23 mouse cellular contexts compared by ENCODE assay signal in the genomic region with DNA sequence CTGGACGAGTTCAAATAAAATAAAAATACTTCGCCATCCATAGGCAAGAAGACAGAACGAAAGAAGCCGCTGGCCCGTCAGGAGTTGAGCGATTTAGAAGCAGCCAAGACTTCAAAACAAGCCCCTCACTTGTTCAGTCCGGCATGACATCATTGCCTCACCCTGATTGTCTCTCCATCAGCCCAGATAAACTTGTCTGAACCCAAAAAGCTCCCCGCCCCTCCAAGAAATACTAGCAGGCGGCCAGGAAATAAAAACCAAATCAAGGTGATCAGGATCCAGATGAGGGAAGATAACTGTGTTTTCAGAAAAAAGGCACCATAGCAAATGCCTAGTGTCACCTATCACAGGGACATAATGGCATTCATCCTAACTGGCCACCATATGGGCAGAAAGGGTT. TPM values are rescaled to one million over a fixed set of nuclear protein-coding genes. Genes with fewer than 3 reads are reported as not detected.
DNase-seq lines count a peak whose midpoint lies in the region; ATAC-seq and TF ChIP-seq lines count a peak whose summit lies in the region.
"Had no signal": no experiment of that assay in that cellular context is flagged by ENCODE, and none has a peak within 500 bp of the region (broad histone marks: within the 10 kb centered on the region; RNA-seq: fewer than 3 reads in every experiment).

No protein-coding gene starts in this region.

- no peak for DNase-seq in heart, embryonic 10.5 days (ENCODE audit: low spot score)
- DNase-seq in heart, postnatal 14 days, result no peak
- no peak for DNase-seq in liver
- DNase-seq in T-cell, adult 2 months (ENCODE audit: low spot score), result no peak
- DNase-seq: cerebellum, postnatal 10 days; forebrain, postnatal 0 days; retina, postnatal 1 day; right cerebral cortex, postnatal 4 days had no signal

- intact Hi-C loops in heart, postnatal 14 days (cut with DNase I), result loop anchor here (5.0 kb wide), 3 partner anchors 44 to 384 kb away; no protein-coding TSS in a partner anchor

- no peak for TF ChIP-seq CTCF in bone marrow, adult 2 months (IDR thresholded peaks at IDR 0.05; ENCODE audit: control insufficient read depth, insufficient read depth, low read length)

- 0 out of 2 replicates have a peak overlapping the region, but pooled peaks have one; percentile 10 for H3K4me2 ChIP-seq in liver, embryonic 15.5 days
- H3K4me2 ChIP-seq: embryonic facial prominence, embryonic 13.5 days; hindbrain, embryonic 15.5 days; kidney, embryonic 15.5 days; limb, embryonic 15.5 days; midbrain, embryonic 11.5 days had no signal

- H3K27ac ChIP-seq in heart, embryonic 10.5 days, result 0 out of 2 replicates have a peak overlapping the region, but pooled peaks have one; percentile 53
- H3K27ac ChIP-seq in liver, embryonic 15.5 days (replicated peaks), result peak overlapping the region; percentile 33; the same call in 1 of the 2 replicates
- H3K27ac ChIP-seq in bone marrow, adult 2 months (ENCODE audit: control insufficient read depth, insufficient read depth, low read depth, low read length, poor library complexity), result peak overlapping the region; percentile 31; the same call in 1 of the 2 replicates
- peak overlapping the region; percentile 62 for H3K27ac ChIP-seq in macrophage
- H3K27ac ChIP-seq: embryonic facial prominence, embryonic 13.5 days; hindbrain, embryonic 15.5 days; limb, embryonic 15.5 days had no signal

- no peaks in the 10 kb centered on the region for H3K36me3 ChIP-seq in heart, embryonic 10.5 days
- H3K36me3 ChIP-seq in liver, embryonic 15.5 days (replicated peaks), result no peaks in the 10 kb centered on the region
- H3K36me3 ChIP-seq in macrophage (ENCODE audit: inconsistent target), result no peaks in the 10 kb centered on the region
- H3K36me3 ChIP-seq: embryonic facial prominence, embryonic 13.5 days; hindbrain, embryonic 15.5 days; kidney, embryonic 15.5 days; limb, embryonic 15.5 days had no signal

- no peak overlapping the region for H3K4me3 ChIP-seq in heart, embryonic 10.5 days
- no peak overlapping the region for H3K4me3 ChIP-seq in liver, embryonic 15.5 days (replicated peaks)
- peak overlapping the region; percentile 40 for H3K4me3 ChIP-seq in bone marrow, adult 2 months (replicated peaks; ENCODE audit: control insufficient read depth, low read depth, low read length)
- H3K4me3 ChIP-seq in macrophage (ENCODE audit: inconsistent target), result no peak overlapping the region; the same call in 1 of the 2 replicates
- H3K4me3 ChIP-seq: embryonic facial prominence, embryonic 13.5 days; hindbrain, embryonic 15.5 days; kidney, embryonic 15.5 days; limb, embryonic 15.5 days had no signal

- H3K27me3 ChIP-seq in heart, embryonic 10.5 days (ENCODE audit: insufficient read depth, poor library complexity, severe bottlenecking), result no peaks in the 10 kb centered on the region
- peaks cover 3% of the 10 kb centered on the region; the same call in 1 of the 2 replicates for H3K27me3 ChIP-seq in liver, embryonic 15.5 days
- H3K27me3 ChIP-seq: embryonic facial prominence, embryonic 13.5 days; hindbrain, embryonic 15.5 days; kidney, embryonic 15.5 days; limb, embryonic 15.5 days had no signal

- TF ChIP-seq POLR2A in bone marrow, adult 2 months (IDR thresholded peaks at IDR 0.05; ENCODE audit: borderline replicate concordance, control insufficient read depth, low read depth, low read length), result no peak

- no peak overlapping the region for H3K9ac ChIP-seq in liver, embryonic 15.5 days
- H3K9ac ChIP-seq: embryonic facial prominence, embryonic 13.5 days; forebrain, postnatal 0 days; hindbrain, embryonic 15.5 days; kidney, embryonic 15.5 days; limb, embryonic 15.5 days had no signal

- H3K9me3 ChIP-seq in heart, embryonic 10.5 days, result no peaks in the 10 kb centered on the region
- H3K9me3 ChIP-seq in liver, embryonic 15.5 days (replicated peaks), result no peaks in the 10 kb centered on the region
- H3K9me3 ChIP-seq: embryonic facial prominence, embryonic 13.5 days; hindbrain, embryonic 15.5 days; kidney, embryonic 15.5 days; limb, embryonic 15.5 days had no signal

- no peak for ATAC-seq in liver, embryonic 15.5 days (ENCODE audit: insufficient read depth)
- ATAC-seq: forebrain, postnatal 0 days; intestine, embryonic 16.5 days had no signal

- peaks cover 10% of the 10 kb centered on the region; the same call in 1 of the 2 replicates for H3K4me1 ChIP-seq in heart, embryonic 10.5 days
- peaks cover 17% of the 10 kb centered on the region for H3K4me1 ChIP-seq in liver, embryonic 15.5 days (replicated peaks)
- H3K4me1 ChIP-seq in bone marrow, adult 2 months (ENCODE audit: control insufficient read depth, insufficient read depth, low read length), result peaks cover 5% of the 10 kb centered on the region; the same call in 1 of the 2 replicates
- H3K4me1 ChIP-seq: embryonic facial prominence, embryonic 13.5 days; hindbrain, embryonic 15.5 days; kidney, embryonic 15.5 days had no signal

- H3K79me2 ChIP-seq in macrophage (ENCODE audit: inconsistent target), result peaks cover 16% of the 10 kb centered on the region; the same call in 1 of the 2 replicates

- 65% methylated on average over 9 of the region's 9 CpGs for WGBS in heart, embryonic 10.5 days
- WGBS in liver, embryonic 15.5 days (ENCODE audit: insufficient replicate concordance), result 61% methylated on average over 9 of the region's 9 CpGs
- 72% methylated on average over 9 of the region's 9 CpGs for WGBS in bone marrow, adult 2 months
- WGBS in macrophage (ENCODE audit: missing documents), result 97% methylated on average over 9 of the region's 9 CpGs

RNA-seq across cellular contexts. Expression of a gene that starts 0.4 kb away (rescaled TPM):
- polyA plus RNA-seq in heart, embryonic 10.5 days (2016; fragmentation: Nextera tagmentation; extraction: Ambion mirVana), result 68.7 and 69.2 TPM in 2 replicates
- total RNA-seq in heart, postnatal 14 days (2021), result 10 to 100 TPM; 56.1 to 59.6 TPM
- polyA plus RNA-seq in liver, embryonic 15.5 days (2015; fragmentation: Nextera tagmentation; extraction: Ambion mirVana), result 37.6 and 41.7 TPM in 2 replicates
- polyA plus RNA-seq in bone marrow, adult 2 months (2011; ENCODE audit: insufficient read depth, insufficient read length, low replicate concordance, missing spikeins), result 21.2 and 25.6 TPM in 2 replicates
- 100 to 1,000 TPM in 20 of 26 experiments, 10 to 100 TPM in 6; 82.6 to 322 (median 136) TPM for total RNA-seq in macrophage (2018; cell fraction: chromatin; rRNA removed)
- total RNA-seq in macrophage (2018; cell fraction: cytosol; rRNA removed), result 100 to 1,000 TPM in 8 of 26 experiments, 10 to 100 TPM in 18; 56.9 to 134 (median 72.2) TPM
- 100 to 1,000 TPM in 15 of 26 experiments, 10 to 100 TPM in 11; 62.4 to 248 (median 110) TPM for total RNA-seq in macrophage (2018; cell fraction: nucleus; rRNA removed)
- 52.9 to 132 TPM (median 60.1 TPM) in 3 replicates for polyA plus RNA-seq in macrophage (2018)

RNA-seq across cellular contexts. Expression of a gene that starts 17.1 kb away (rescaled TPM):
- polyA plus RNA-seq in heart, embryonic 10.5 days (2016; fragmentation: Nextera tagmentation; extraction: Ambion mirVana), result 0.09 and 0.11 TPM in 2 replicates
- total RNA-seq in heart, postnatal 14 days (2021), result under 1 TPM in 1 of 2 experiments, not detected in 1; 0.15 TPM
- 0.13 TPM in 2 replicates for polyA plus RNA-seq in liver, embryonic 15.5 days (2015; fragmentation: Nextera tagmentation; extraction: Ambion mirVana)
- polyA plus RNA-seq in bone marrow, adult 2 months (2011; ENCODE audit: insufficient read depth, insufficient read length, low replicate concordance, missing spikeins), result 1.4 TPM in 1 of 2 replicates, not detected in the other
- total RNA-seq in macrophage (2018; cell fraction: chromatin; rRNA removed), result not detected
- total RNA-seq in macrophage (2018; cell fraction: cytosol; rRNA removed), result not detected
- not detected for total RNA-seq in macrophage (2018; cell fraction: nucleus; rRNA removed)
- not detected in 3 replicates for polyA plus RNA-seq in macrophage (2018)
- total RNA-seq: layer of hippocampus, postnatal 10 days; left cerebral cortex, postnatal 14 days had no signal
- polyA plus RNA-seq: C2C12; forebrain, postnatal 0 days; hindbrain, embryonic 15.5 days had no signal

RNA-seq across cellular contexts. Expression of a gene that starts 30.1 kb away (rescaled TPM):
- polyA plus RNA-seq in heart, embryonic 10.5 days (2016; fragmentation: Nextera tagmentation; extraction: Ambion mirVana), result 711 and 869 TPM in 2 replicates
- total RNA-seq in heart, postnatal 14 days (2021), result 100 to 1,000 TPM; 607 to 680 TPM
- polyA plus RNA-seq in liver, embryonic 15.5 days (2015; fragmentation: Nextera tagmentation; extraction: Ambion mirVana), result 434 and 517 TPM in 2 replicates
- polyA plus RNA-seq in bone marrow, adult 2 months (2011; ENCODE audit: insufficient read depth, insufficient read length, low replicate concordance, missing spikeins), result 2,007 and 3,389 TPM in 2 replicates
- total RNA-seq in macrophage (2018; cell fraction: chromatin; rRNA removed), result 100 to 1,000 TPM in 1 of 26 experiments, 10 to 100 TPM in 25; 26.0 to 302 (median 43.7) TPM
- 1,000 to 10,000 TPM in 18 of 26 experiments, 100 to 1,000 TPM in 8; 842 to 2,674 (median 1,214) TPM for total RNA-seq in macrophage (2018; cell fraction: cytosol; rRNA removed)
- total RNA-seq in macrophage (2018; cell fraction: nucleus; rRNA removed), result 100 to 1,000 TPM in 25 of 26 experiments, 10 to 100 TPM in 1; 73.4 to 245 (median 147) TPM
- 1,656 to 2,144 TPM (median 1,836 TPM) in 3 replicates for polyA plus RNA-seq in macrophage (2018)

RNA-seq across cellular contexts. Expression of a gene that starts 55.6 kb away (rescaled TPM):
- not detected in 2 replicates for polyA plus RNA-seq in heart, embryonic 10.5 days (2016; fragmentation: Nextera tagmentation; extraction: Ambion mirVana)
- total RNA-seq in heart, postnatal 14 days (2021), result not detected
- not detected in 2 replicates for polyA plus RNA-seq in liver, embryonic 15.5 days (2015; fragmentation: Nextera tagmentation; extraction: Ambion mirVana)
- polyA plus RNA-seq in bone marrow, adult 2 months (2011; ENCODE audit: insufficient read depth, insufficient read length, low replicate concordance, missing spikeins), result not detected in 2 replicates
- total RNA-seq in macrophage (2018; cell fraction: chromatin; rRNA removed), result not detected
- total RNA-seq in macrophage (2018; cell fraction: cytosol; rRNA removed), result not detected
- not detected for total RNA-seq in macrophage (2018; cell fraction: nucleus; rRNA removed)
- polyA plus RNA-seq in macrophage (2018), result not detected in 3 replicates
- total RNA-seq: adrenal gland, adult 2 months had no signal
- polyA plus RNA-seq: adrenal gland, adult 2 months; C2C12; embryonic facial prominence, embryonic 13.5 days; heart, embryonic 16.5 days; intestine, embryonic 16.5 days; kidney, embryonic 15.5 days; limb, embryonic 15.5 days; midbrain, embryonic 11.5 days; neural tube, embryonic 11.5 days had no signal
